Mouse (Mus musculus): ENCODE data around the gene Engase. TPM values are rescaled to one million over a fixed set of nuclear protein-coding genes. Genes with fewer than 3 reads are reported as not detected.

Engase gene
- 7.1 and 8.0 TPM in 2 replicates for polyA plus RNA-seq (2015; fragmentation: Nextera tagmentation; extraction: Ambion mirVana)

GRCm38 (mm10) chr11:118476396-118477373 is at the start of gene Engase:
Gene Engase (plus strand): TSS chr11:118476829.

GRCm38 (mm10) chr11:118427986-118428385 is 48.6 kb upstream of the Engase start, which contains the start of gene C1qtnf1:
Gene C1qtnf1 (plus strand): TSS chr11:118428203.

Other genes starting within 250 kb of the Engase start
- 18.4 and 20.7 TPM in 2 replicates for gene Cyth1, start 228.2 kb upstream of the Engase start, polyA plus RNA-seq (2015; fragmentation: Nextera tagmentation; extraction: Ambion mirVana)
- 11.9 and 16.4 TPM in 2 replicates for gene Usp36, start 186.6 kb upstream of the Engase start, polyA plus RNA-seq (2015; fragmentation: Nextera tagmentation; extraction: Ambion mirVana)
- 0.15 and 0.19 TPM in 2 replicates for gene Cep295nl, start 134.3 kb upstream of the Engase start, polyA plus RNA-seq (2015; fragmentation: Nextera tagmentation; extraction: Ambion mirVana)
- 138 and 139 TPM in 2 replicates for gene Timp2, start 121.1 kb upstream of the Engase start, polyA plus RNA-seq (2015; fragmentation: Nextera tagmentation; extraction: Ambion mirVana)
- gene Lgals3bp, start 74.7 kb upstream of the Engase start, polyA plus RNA-seq (2015; fragmentation: Nextera tagmentation; extraction: Ambion mirVana), result 15.8 and 17.8 TPM in 2 replicates
- 25.1 and 27.0 TPM in 2 replicates for gene Cant1, start 57.7 kb upstream of the Engase start, polyA plus RNA-seq (2015; fragmentation: Nextera tagmentation; extraction: Ambion mirVana)
- gene C1qtnf1, start 48.6 kb upstream of the Engase start, polyA plus RNA-seq (2015; fragmentation: Nextera tagmentation; extraction: Ambion mirVana), result 5.8 and 6.1 TPM in 2 replicates

All from neural tube, postnatal 0 days (tissue).